Mouse (Mus musculus) frontal cortex, postnatal 25 days (tissue): ENCODE results near the gene Snx4.

ENCODE experiments used
- DNase-seq, 2 experiments: peaks; one replicate each; pipeline ENCODE4 v3.0.0; 2022; ENCODE audit warnings: low spot score in 2 of 2

Snx4 gene

GRCm38 (mm10) chr16:33343601-33344000 lies 92.4 kb downstream of the Snx4 start:
- no peak for DNase-seq

GRCm38 (mm10) chr16:33344379-33344778 lies 93.1 kb downstream of the Snx4 start:
- peak; percentile 29 to 53 for DNase-seq

GRCm38 (mm10) chr16:33344875-33345274 lies 93.6 kb downstream of the Snx4 start:
- peak in 1 of 2 experiments; percentile 7 for DNase-seq

- DNase-seq: no peak
Observed at GRCm38 (mm10) chr16:33346376-33346775, 95.1 kb downstream of the Snx4 start.

- DNase-seq: no peak
Observed at GRCm38 (mm10) chr16:33347134-33347533, 95.9 kb downstream of the Snx4 start.
